Mouse (Mus musculus) lung, postnatal 0 days (tissue): ENCODE measurements around the gene Pla2g4e. TPM values are rescaled to one million over a fixed set of nuclear protein-coding genes. Genes with fewer than 3 reads are reported as not detected.

Experiments used
- ATAC-seq: fragments of 200-750 bp; cut with Nextera tagmentation; 2 replicates; pipeline ENCODE4 v1.8.0; 2017; ENCODE audit warnings: moderate library complexity
- DNase-seq: peaks from one replicate; pipeline ENCODE4 v3.0.0-alpha.2; 2016; ENCODE audit warnings: low spot score
- H3K27ac ChIP-seq: fragments of 300-500 bp; sonication (generic); 2 replicates; pipeline ENCODE4 v1.5.1; 2014; ENCODE audit warnings: antibody characterized with exemption, mild to moderate bottlenecking, low read length, mixed read lengths
- H3K27me3 ChIP-seq: fragments of 300-500 bp; sonication (generic); replicated peaks from 2 replicates; pipeline ENCODE4 v1.6.1; 2014; ENCODE audit warnings: low read length, mixed read lengths; ENCODE audit not compliant: insufficient read depth
- H3K36me3 ChIP-seq: fragments of 300-500 bp; sonication (generic); 2 replicates; pipeline ENCODE4 v1.6.1; 2014; ENCODE audit warnings: low read length, mixed read lengths; ENCODE audit not compliant: insufficient read depth
- H3K4me1 ChIP-seq: fragments of 300-500 bp; sonication (generic); 2 replicates; pipeline ENCODE4 v1.6.1; 2014; ENCODE audit warnings: antibody characterized with exemption, low read depth, low read length, mixed read lengths; ENCODE audit not compliant: insufficient read depth
- H3K4me2 ChIP-seq: fragments of 300-500 bp; sonication (generic); replicated peaks from 2 replicates; pipeline ENCODE4 v1.6.1; 2014; ENCODE audit warnings: low read depth, mild to moderate bottlenecking, low read length, moderate library complexity, mixed read lengths
- H3K4me3 ChIP-seq: fragments of 300-500 bp; sonication (generic); 2 replicates; pipeline ENCODE4 v1.5.1; 2014; ENCODE audit warnings: low read depth, low read length
- H3K9ac ChIP-seq: fragments of 300-500 bp; sonication (generic); replicated peaks from 2 replicates; pipeline ENCODE4 v1.6.1; 2014; ENCODE audit warnings: low read depth, mild to moderate bottlenecking
- H3K9me3 ChIP-seq: fragments of 300-500 bp; sonication (generic); 2 replicates; pipeline ENCODE4 v1.6.1; 2016; ENCODE audit warnings: low read length, mixed read lengths
- CTCF ChIP-seq: IDR thresholded peaks from 2 replicates; pipeline ENCODE4 v1.5.1; 2016; ENCODE audit warnings: antibody characterized with exemption, mild to moderate bottlenecking
- EP300 ChIP-seq: IDR thresholded peaks from 2 replicates; pipeline ENCODE4 v1.6.1; 2016; ENCODE audit warnings: antibody characterized with exemption, mild to moderate bottlenecking, control low read depth
- WGBS: fragments of 180-500 bp; shearing (Covaris S2); extraction: QIAGEN DNeasy Blood & Tissue Kit; methylation state at CpG from one replicate; pipeline ENCODE4 v1.1.7; 2014; 5-methylcytosine and 5-hydroxymethylcytosine counted together
- polyA plus RNA-seq: library from polyadenylated mRNA; unstranded; fragments of >200 nt; fragmentation: Nextera tagmentation; extraction: Ambion mirVana; gene quantifications from 2 replicates; pipeline ENCODE4 v1.2.1, GENCODE M21; 2015

Pla2g4e gene
- polyA plus RNA-seq, 1 experiment from 2014 or later = not detected

- Histone ChIP-seq H3K4me3 (no peak overlapping the region), H3K36me3 (no peaks in the 10 kb centered on the region), H3K9me3 (no peaks in the 10 kb centered on the region), H3K4me1 (peaks cover 19% of the 10 kb centered on the region), H3K9ac (no peak overlapping the region), H3K27ac (0 out of 2 replicates have a peak overlapping the region, but pooled peaks have one; percentile 6), H3K4me2 (no peak overlapping the region), H3K27me3 (no peaks in the 10 kb centered on the region)
- DNase-seq = peak; percentile 60
- TF ChIP-seq CTCF (no peak), EP300 (no peak)
- peak; percentile 70 for ATAC-seq
Observed at GRCm38 (mm10) chr2:120134453-120135075, 110.6 kb downstream of the Pla2g4e start.

DNA sequence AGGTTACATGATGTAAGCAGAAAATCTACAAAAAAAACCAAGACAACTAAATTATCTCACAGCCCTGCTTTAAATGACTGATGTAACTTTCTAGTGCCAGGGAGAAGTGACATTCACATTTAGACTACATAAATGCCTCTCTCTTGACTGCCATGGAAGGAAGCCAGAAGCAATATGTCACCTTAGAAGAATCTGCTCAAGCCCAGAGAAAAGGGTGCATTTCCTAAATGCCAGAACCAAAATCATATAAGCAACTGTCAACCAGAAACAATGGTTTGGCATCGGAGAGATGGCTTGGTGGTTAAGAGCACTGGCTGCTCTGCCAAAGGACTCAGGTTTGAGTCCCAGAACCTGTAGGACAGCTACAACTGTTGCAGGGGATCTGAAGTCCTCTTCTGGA lies 113.3 kb downstream of the Pla2g4e start:
- WGBS = 35% methylated on average over 1 of the region's 1 CpGs
- Histone ChIP-seq H3K4me2 (no peak overlapping the region), H3K9me3 (no peaks in the 10 kb centered on the region), H3K9ac (no peak overlapping the region), H3K4me1 (peaks cover 32% of the 10 kb centered on the region), H3K36me3 (no peaks in the 10 kb centered on the region), H3K4me3 (no peak overlapping the region), H3K27me3 (no peaks in the 10 kb centered on the region), H3K27ac (peak overlapping the region; percentile 59; the same call in 1 of the 2 replicates)
- no peak for ATAC-seq
- peak; percentile 47 for DNase-seq
- 0 out of 2 replicates have a peak, but pooled peaks have one; percentile 23 for TF ChIP-seq EP300
- TF ChIP-seq CTCF = no peak

DNA sequence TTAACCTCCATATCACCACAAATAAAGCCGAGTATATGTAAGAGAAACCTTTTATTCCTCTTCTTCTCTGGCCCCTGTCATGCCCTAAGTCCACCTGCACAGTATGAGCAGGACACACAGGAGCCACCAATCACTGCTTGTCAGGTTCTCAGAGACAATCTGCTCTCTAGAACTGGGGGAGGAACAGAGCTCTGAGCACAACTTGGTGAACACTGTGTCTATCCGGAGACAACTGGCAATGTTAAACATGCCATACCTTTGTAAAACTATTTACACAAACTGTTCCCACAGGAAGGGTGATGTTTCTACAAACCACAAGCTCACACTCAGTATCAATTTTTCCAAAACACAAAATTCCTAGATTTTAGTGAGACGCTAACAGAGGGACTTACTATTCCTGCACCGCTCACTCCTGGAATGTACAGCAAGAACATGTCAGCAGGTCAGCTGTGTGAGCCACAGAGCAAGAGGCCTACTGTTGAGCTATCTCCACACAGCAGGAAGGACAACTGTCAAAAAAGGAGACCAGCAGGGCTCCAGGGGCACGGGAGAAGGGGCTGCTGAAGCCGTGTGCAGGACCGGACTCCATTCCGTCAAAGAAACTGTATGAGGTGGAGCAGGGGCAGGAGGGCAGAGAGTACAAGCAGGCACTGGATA lies 115.8 kb downstream of the Pla2g4e start:
- H3K4me2 ChIP-seq = no peak overlapping the region
- no peaks in the 10 kb centered on the region for H3K36me3 ChIP-seq
- no peak overlapping the region for H3K4me3 ChIP-seq
- 34% methylated on average over 8 of the region's 8 CpGs for WGBS
- DNase-seq (no peak), ATAC-seq (no peak)
- peak overlapping the region; percentile 74 for H3K27ac ChIP-seq
- H3K4me1 ChIP-seq = peaks cover 30% of the 10 kb centered on the region
- TF ChIP-seq EP300 = no peak
- no peak for TF ChIP-seq CTCF
- H3K9ac ChIP-seq = no peak overlapping the region
- H3K27me3 ChIP-seq = no peaks in the 10 kb centered on the region
- H3K9me3 ChIP-seq = no peaks in the 10 kb centered on the region

- peaks cover 32% of the 10 kb centered on the region for H3K4me1 ChIP-seq
Observed at GRCm38 (mm10) chr2:120128611-120129051, 116.5 kb downstream of the Pla2g4e start.

GRCm38 (mm10) chr2:120128011-120128410 lies 117.1 kb downstream of the Pla2g4e start:
- TF ChIP-seq EP300 = no peak
- no peak for TF ChIP-seq CTCF
- peak overlapping the region; percentile 74 for H3K27ac ChIP-seq
- H3K4me1 ChIP-seq = peaks cover 26% of the 10 kb centered on the region
- DNase-seq (no peak), ATAC-seq (no peak)
- H3K4me3 ChIP-seq = no peak overlapping the region
- no peaks in the 10 kb centered on the region for H3K36me3 ChIP-seq
- H3K4me2 ChIP-seq = no peak overlapping the region
- H3K9me3 ChIP-seq = no peaks in the 10 kb centered on the region
- no peaks in the 10 kb centered on the region for H3K27me3 ChIP-seq
- no peak overlapping the region; the same call in 1 of the 2 replicates for H3K9ac ChIP-seq

More at GRCm38 (mm10) chr2:120128611-120129051, 116.5 kb downstream of the Pla2g4e start:
- DNase-seq (peak; percentile 92), ATAC-seq (peak; percentile 92)
- no peak overlapping the region for H3K4me2 ChIP-seq
- H3K4me3 ChIP-seq = no peak overlapping the region
- no peaks in the 10 kb centered on the region for H3K36me3 ChIP-seq
- no peak overlapping the region for H3K9ac ChIP-seq
- H3K27me3 ChIP-seq = no peaks in the 10 kb centered on the region
- WGBS = 27% methylated on average over 1 of the region's 1 CpGs
- H3K27ac ChIP-seq = peak overlapping the region; percentile 74
- H3K9me3 ChIP-seq = no peaks in the 10 kb centered on the region
- TF ChIP-seq CTCF (no peak), EP300 (peak; percentile 96)

- 77% methylated on average over 1 of the region's 1 CpGs for WGBS
- peaks cover 25% of the 10 kb centered on the region for H3K4me1 ChIP-seq
- ATAC-seq (no peak), DNase-seq (no peak)
- no peaks in the 10 kb centered on the region for H3K36me3 ChIP-seq
- no peak overlapping the region for H3K4me2 ChIP-seq
- H3K27ac ChIP-seq = no peak overlapping the region
- no peaks in the 10 kb centered on the region for H3K9me3 ChIP-seq
- no peak overlapping the region for H3K9ac ChIP-seq
- TF ChIP-seq EP300 (no peak), CTCF (no peak)
- no peaks in the 10 kb centered on the region for H3K27me3 ChIP-seq
- H3K4me3 ChIP-seq = no peak overlapping the region
Observed at GRCm38 (mm10) chr2:120126901-120127300, 118.2 kb downstream of the Pla2g4e start.
